Mouse (Mus musculus): ENCODE measurements around the gene Psme4. TPM values are rescaled to one million over a fixed set of nuclear protein-coding genes. Genes with fewer than 3 reads are reported as not detected.
"Not testable (repeated sequence)": the region's sequence is repeated elsewhere in the genome, so short reads cannot be mapped to it uniquely, and the experiment has no call there.

Gene Psme4
- 100 to 1,000 TPM; 195 to 202 TPM for total RNA-seq (2021)
- long read RNA-seq, experiment 1, full-length matches to known transcripts: 3 of 29 reads
- long read RNA-seq, experiment 1, partial matches to known transcripts: 21 of 29 reads
- long read RNA-seq, experiment 1, other reads (novel, unspliced or antisense): 5 of 29 reads
- long read RNA-seq, experiment 2, full-length matches to known transcripts: 1 of 6 reads
- long read RNA-seq, experiment 2, partial matches to known transcripts: 3 of 6 reads
- long read RNA-seq, experiment 2, other reads (novel, unspliced or antisense): 2 of 6 reads

- DNase-seq: peak; percentile 97
These were observed at the start of gene Psme4 for GRCm38 (mm10) chr11:30771267-30771903. Gene Psme4 (plus strand): TSS chr11:30771726.

DNA sequence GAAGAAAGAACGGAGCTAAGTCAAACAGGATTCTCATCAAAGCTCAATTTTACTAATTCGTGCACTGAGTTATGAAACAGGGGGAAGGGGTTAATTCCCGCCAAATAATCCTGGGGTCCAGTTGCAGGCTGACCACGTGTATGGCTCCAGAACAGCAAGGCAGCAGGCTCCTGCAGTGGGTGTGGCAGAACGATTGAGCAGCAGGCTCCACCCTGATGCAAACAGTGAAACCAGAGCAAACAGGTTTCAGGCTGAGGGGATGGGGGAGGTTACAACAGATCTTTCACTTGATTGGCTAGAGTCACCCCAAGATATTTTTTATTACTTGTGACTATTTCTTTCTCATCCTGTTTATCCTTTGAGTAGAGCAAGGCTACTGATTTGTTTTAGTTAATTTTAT lies 48.1 kb upstream of the Psme4 start:
- DNase-seq: no peak

DNA sequence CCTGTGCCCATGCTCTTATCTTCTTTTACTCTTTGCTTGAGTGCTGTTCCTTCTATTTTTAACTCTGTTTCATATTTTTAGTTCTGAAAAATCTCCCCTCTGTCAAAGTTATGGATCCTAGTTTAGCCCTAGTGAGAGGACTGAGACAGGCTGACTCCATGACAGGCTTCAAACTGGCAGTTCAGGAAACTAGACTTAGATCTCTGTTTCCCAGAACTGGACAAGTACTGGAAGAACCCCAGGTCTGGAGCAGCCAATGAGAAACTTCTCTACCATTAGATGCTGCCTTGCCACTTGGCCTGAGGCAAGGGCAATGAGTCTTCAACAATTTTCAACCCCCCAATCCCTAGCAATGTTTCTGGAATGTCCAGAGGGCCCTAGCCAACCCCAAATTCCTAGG lies 40.8 kb upstream of the Psme4 start:
- peak; percentile 41 to 72 for DNase-seq

- DNase-seq: peak in 1 of 2 experiments; percentile 1
These were observed 38.1 kb upstream of the Psme4 start for GRCm38 (mm10) chr11:30733376-30733775.

DNA sequence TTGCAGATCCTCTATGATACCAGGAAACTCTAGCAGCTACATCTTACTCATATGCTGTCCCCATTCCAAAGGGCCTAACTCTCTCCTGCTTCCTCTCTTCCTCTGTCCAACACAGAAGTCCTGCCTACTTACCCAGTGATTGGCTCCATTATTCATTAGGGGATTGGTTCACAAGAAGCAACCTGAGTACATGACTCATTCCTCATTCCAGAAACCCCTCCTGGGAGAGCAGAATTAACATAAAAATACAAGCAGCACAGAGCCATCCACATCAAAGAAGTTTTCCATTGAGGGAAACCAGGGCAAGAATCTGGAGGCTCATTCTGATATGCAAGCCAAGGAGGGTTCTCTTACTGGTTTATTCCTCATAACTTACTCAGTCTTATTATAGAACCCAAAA lies 27.5 kb upstream of the Psme4 start:
- no peak for DNase-seq

- DNase-seq: no peak
These were observed 22.6 kb upstream of the Psme4 start for GRCm38 (mm10) chr11:30748938-30749337.

DNA sequence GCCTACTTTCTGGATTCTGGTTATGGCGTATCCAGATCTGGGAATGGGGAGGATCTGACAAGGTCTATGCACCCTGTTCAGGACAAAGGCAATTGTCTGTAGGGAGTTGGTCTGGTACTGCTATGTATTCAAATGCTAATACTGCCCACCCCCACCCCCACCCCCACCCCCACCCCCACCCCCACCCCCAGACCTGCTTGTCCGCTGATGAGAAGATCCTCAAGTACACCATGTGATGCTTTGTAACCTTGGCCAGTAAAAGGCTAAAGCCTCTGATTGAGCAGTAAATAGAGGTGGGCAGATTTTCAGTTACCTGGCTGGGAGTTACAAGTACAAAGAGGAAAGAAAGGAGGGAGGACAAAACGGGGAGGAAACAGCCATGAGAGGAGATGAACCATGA lies 21.9 kb upstream of the Psme4 start:
- DNase-seq: no peak

GRCm38 (mm10) chr11:30750039-30750823 lies 21.3 kb upstream of the Psme4 start:
- DNase-seq: no peak

DNA sequence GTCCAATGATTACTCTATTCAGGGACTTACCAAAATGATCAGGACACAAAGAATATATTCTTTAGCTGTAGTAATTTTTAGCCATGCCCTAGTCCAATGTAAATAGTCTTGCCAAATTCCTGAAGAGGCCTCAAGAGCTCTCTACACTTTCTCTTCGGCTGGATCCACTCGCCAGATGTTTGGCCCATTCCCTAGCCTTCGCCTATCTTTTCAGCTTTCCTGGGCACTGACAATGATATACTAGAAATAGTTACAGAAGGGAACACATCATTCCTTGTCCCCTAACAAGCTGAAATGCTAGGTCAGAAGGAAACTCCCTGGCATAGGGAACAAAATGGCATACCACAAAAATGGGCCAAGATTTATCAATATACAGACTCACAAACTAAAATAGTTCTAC lies 18.6 kb upstream of the Psme4 start:
- peak; percentile 40 to 74 for DNase-seq

- DNase-seq: not testable (repeated sequence)
These were observed 17.1 kb upstream of the Psme4 start for GRCm38 (mm10) chr11:30754486-30754854.

- peak; percentile 45 to 52 for DNase-seq
These were observed 16.5 kb upstream of the Psme4 start for GRCm38 (mm10) chr11:30754855-30755530.

DNA sequence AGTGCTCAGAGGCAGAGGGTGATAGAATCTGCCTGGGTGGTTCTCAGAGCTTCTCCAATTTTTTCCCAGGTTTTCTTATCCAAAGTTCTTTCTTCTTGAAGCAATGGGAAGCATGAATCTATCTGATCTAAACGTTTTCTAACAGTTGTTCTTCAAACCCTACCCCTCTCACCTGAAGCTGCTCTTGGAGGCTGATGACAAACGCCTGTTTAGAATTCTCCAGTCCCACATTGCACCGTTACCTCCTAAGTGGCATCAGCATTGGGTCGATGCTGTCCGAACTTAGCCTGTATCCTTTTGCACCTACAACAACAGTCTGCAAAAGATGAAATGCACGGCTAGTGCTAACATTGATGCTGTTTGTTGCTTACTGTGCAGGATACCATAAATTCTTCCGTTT lies 10.1 kb upstream of the Psme4 start:
- no peak for DNase-seq

- no peak for DNase-seq
These were observed 9.6 kb upstream of the Psme4 start for GRCm38 (mm10) chr11:30761891-30762290.

GRCm38 (mm10) chr11:30765076-30765475 lies 6.5 kb upstream of the Psme4 start:
- no peak for DNase-seq

DNA sequence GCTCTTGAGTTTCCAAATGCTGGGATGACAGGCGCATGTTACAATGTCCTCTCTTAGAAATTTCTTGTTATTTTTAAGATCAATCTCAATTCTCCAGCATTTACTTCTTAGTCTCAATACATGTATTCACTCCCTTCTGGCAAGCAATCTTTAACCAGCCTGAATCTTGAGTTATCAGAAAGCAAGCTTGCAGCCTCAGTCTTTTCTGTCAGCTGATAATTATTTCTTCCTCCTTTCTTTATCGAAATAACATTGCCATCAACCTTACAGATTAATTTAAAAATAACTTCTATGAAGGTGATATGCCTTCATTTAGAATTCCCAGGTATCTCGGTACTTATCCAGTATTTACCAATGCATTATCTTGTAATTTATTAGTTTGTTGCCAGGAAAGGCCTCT lies 709 bp upstream of the Psme4 start:
- DNase-seq: no peak

DNA sequence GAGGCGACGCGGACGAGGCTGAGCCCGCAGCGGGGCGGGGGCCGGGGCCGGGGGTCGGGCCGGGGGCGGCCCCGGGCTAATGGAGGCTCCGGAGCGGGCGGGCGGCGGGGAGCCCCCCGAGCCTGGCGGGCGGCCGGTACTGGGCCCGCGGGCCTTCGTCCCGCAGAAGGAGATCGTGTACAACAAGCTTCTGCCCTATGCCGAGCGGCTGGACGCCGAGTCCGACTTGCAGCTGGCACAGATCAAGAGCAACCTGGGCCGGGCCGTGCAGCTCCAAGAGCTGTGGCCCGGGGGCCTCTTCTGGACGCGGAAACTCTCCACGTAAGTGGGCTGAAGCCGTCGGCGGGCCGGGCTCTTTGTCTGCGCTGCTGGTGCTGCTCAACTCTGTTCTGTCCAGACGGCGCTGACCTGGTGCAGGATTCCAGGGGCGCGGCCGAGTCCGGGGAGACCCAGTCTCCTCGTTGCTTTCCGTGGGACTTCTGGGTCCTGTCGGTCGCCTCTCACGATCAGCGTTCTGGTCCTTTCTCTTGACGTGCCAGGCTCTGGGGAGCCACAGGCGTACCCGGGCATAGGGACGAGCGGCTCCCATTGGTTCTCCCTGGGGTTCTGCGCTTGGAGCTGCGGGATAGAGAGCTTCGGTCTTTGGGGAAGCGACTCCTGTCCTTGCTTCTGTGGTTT lies 517 bp downstream of the Psme4 start:
- DNase-seq: peak; percentile 47 to 74

- peak in 1 of 2 experiments; percentile 39 for DNase-seq
These were observed 1.4 kb downstream of the Psme4 start for GRCm38 (mm10) chr11:30772777-30773417.

- DNase-seq: no peak
These were observed 3.1 kb downstream of the Psme4 start for GRCm38 (mm10) chr11:30774638-30775037.

GRCm38 (mm10) chr11:30777498-30777897 lies 6.0 kb downstream of the Psme4 start:
- peak in 1 of 2 experiments; percentile 25 for DNase-seq

DNA sequence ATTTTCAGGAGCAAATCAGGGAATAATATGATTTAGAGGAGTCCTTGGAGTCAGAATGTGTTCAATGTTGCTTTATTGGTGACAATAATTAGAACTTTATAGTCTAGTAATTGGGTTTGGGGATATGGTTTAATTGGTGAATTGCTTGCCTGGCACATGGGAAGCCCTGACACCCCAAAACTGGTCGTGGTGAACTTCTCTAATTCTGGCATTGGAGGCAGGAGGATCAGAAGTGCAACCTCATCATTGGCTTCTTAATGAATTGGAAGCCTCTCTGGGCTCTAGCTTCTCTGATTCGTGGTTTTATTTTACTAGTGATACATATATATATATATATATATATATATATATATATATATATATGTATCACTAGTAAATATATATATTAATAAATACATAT lies 9.4 kb downstream of the Psme4 start:
- DNase-seq: no peak

- DNase-seq: no peak
These were observed 10.1 kb downstream of the Psme4 start for GRCm38 (mm10) chr11:30781612-30782011.

- DNase-seq: no peak
These were observed 14.0 kb downstream of the Psme4 start for GRCm38 (mm10) chr11:30785497-30785896.

All from heart, adult 18-20 months (tissue).